Comparison of ENCODE assay signal across 8 mouse cellular contexts in genomic region chr4:107177506-107177905, GRCm38 (mm10). TPM values are rescaled to one million over a fixed set of nuclear protein-coding genes. Genes with fewer than 3 reads are reported as not detected.
A peak's percentile ranks its signal among the peaks of the same experiment; 100 is the strongest.
DNase-seq lines count a peak whose midpoint lies in the region; ATAC-seq and TF ChIP-seq lines count a peak whose summit lies in the region.

No protein-coding gene starts in this region.

- H3K4me1 ChIP-seq in forebrain, embryonic 13.5 days, result peaks cover 39% of the 10 kb centered on the region
- H3K4me1 ChIP-seq in liver, embryonic 12.5 days, result peaks cover 49% of the 10 kb centered on the region

- H3K79me3 ChIP-seq in C2C12 (ENCODE audit: low read depth), result peaks cover 29% of the 10 kb centered on the region

- WGBS in forebrain, embryonic 13.5 days, result 53% methylated on average over 11 of the region's 11 CpGs
- WGBS in liver, embryonic 12.5 days (ENCODE audit: insufficient replicate concordance), result 30% methylated on average over 11 of the region's 11 CpGs

- peaks cover 12% of the 10 kb centered on the region for H3K36me3 ChIP-seq in C2C12 (ENCODE audit: control insufficient read depth, insufficient read depth)
- peaks cover 20% of the 10 kb centered on the region for H3K36me3 ChIP-seq in forebrain, embryonic 13.5 days (ENCODE audit: poor library complexity, severe bottlenecking)
- H3K36me3 ChIP-seq in liver, embryonic 12.5 days, result peaks cover 43% of the 10 kb centered on the region

- peak overlapping the region; percentile 83 for H3K4me3 ChIP-seq in C2C12 (ENCODE audit: insufficient read depth, poor library complexity, severe bottlenecking)
- H3K4me3 ChIP-seq in forebrain, embryonic 13.5 days, result peak overlapping the region; percentile 79
- peak overlapping the region; percentile 97 for H3K4me3 ChIP-seq in liver, embryonic 12.5 days

- H3K27me3 ChIP-seq in C2C12 (ENCODE audit: control insufficient read depth, insufficient read depth, insufficient read length), result no peaks in the 10 kb centered on the region
- no peaks in the 10 kb centered on the region for H3K27me3 ChIP-seq in forebrain, embryonic 13.5 days
- no peaks in the 10 kb centered on the region for H3K27me3 ChIP-seq in liver, embryonic 12.5 days (replicated peaks)

- H3K4me2 ChIP-seq in forebrain, embryonic 13.5 days, result peak overlapping the region; percentile 63
- H3K4me2 ChIP-seq in liver, embryonic 12.5 days, result peak overlapping the region; percentile 83

- no peak for ATAC-seq in forebrain, embryonic 13.5 days
- no peak for ATAC-seq in liver, embryonic 12.5 days

- intact Hi-C loops in heart, postnatal 10 days (cut with DNase I), result loop anchor here (5.0 kb wide), 1 partner anchor 75 kb away; the partner anchor contains the start of genes Hspb11 and Lrrc42

- no peak for TF ChIP-seq CTCF in C2C12 (IDR thresholded peaks at IDR 0.05; ENCODE audit: control insufficient read depth, insufficient read depth, insufficient read length)

- peak overlapping the region; percentile 93 for H3K9ac ChIP-seq in forebrain, embryonic 13.5 days
- peak overlapping the region; percentile 96 for H3K9ac ChIP-seq in liver, embryonic 12.5 days

- H3ac ChIP-seq in C2C12 (ENCODE audit: control insufficient read depth, insufficient read length, low read depth), result no peak overlapping the region

- H3K27ac ChIP-seq in forebrain, embryonic 13.5 days, result peak overlapping the region; percentile 99
- H3K27ac ChIP-seq in liver, embryonic 12.5 days, result peak overlapping the region; percentile 97

- H3K79me2 ChIP-seq in C2C12 (ENCODE audit: control insufficient read depth, insufficient read depth), result peaks cover 50% of the 10 kb centered on the region

- no peaks in the 10 kb centered on the region for H3K9me3 ChIP-seq in forebrain, embryonic 13.5 days (replicated peaks)
- H3K9me3 ChIP-seq in liver, embryonic 12.5 days (replicated peaks), result no peaks in the 10 kb centered on the region

- DNase-seq in heart, adult 11 months, result peak; percentile 74
- DNase-seq in heart, postnatal 10 days, result no peak
- DNase-seq in thymus, postnatal 0 days (ENCODE audit: low spot score), result no peak
- no peak for DNase-seq in right cerebral cortex, adult 2 months (ENCODE audit: low spot score in 2 of 2)
- DNase-seq in ovary, adult 18-20 months (ENCODE audit: low spot score), result no peak

TF ChIP-seq in C2C12, 6 proteins besides CTCF, POLR2A, EP300 and RAD21:
- TF ChIP-seq USF1 (IDR thresholded peaks at IDR 0.05; ENCODE audit: low read depth) (no peak), CEBPB (IDR thresholded peaks at IDR 0.05; ENCODE audit: low read depth) (no peak), MYOD1 (IDR thresholded peaks at IDR 0.05; ENCODE audit: control insufficient read depth, insufficient read length, low read depth) (no peak), MAX (IDR thresholded peaks at IDR 0.05) (no peak), FOSL1 (IDR thresholded peaks at IDR 0.05; ENCODE audit: insufficient read depth, low read length, poor library complexity, severe bottlenecking) (no peak), MYOG (IDR thresholded peaks at IDR 0.05; ENCODE audit: control insufficient read depth, extremely low read depth, insufficient read length) (no peak)
TF ChIP-seq in C2C12: peak in this region for 0.

RNA-seq across cellular contexts. Expression of gene Tmem59, which starts 0.7 kb away (rescaled TPM):
- total RNA-seq in heart, postnatal 10 days (2021), result 100 to 1,000 TPM; 170 TPM
- 142 TPM for polyA plus RNA-seq in C2C12 (2012; fragmentation: generic; extraction: Trizol)
- polyA plus RNA-seq in forebrain, embryonic 13.5 days (2015; fragmentation: Nextera tagmentation; extraction: Ambion mirVana), result 335 and 337 TPM in 2 replicates
- polyA plus RNA-seq in liver, embryonic 12.5 days (2016; fragmentation: Nextera tagmentation; extraction: Ambion mirVana), result 159 and 165 TPM in 2 replicates
- 373 and 377 TPM in 2 replicates for polyA plus RNA-seq in thymus, postnatal 0 days (2015; fragmentation: Nextera tagmentation; extraction: Ambion mirVana)

RNA-seq across cellular contexts. Expression of gene Tceanc2, which starts 1.4 kb away (rescaled TPM):
- 10 to 100 TPM; 14.1 to 17.6 TPM for total RNA-seq in heart, postnatal 10 days (2021)
- polyA plus RNA-seq in C2C12 (2012; fragmentation: generic; extraction: Trizol), result 15.6 TPM
- 38.9 and 52.3 TPM in 2 replicates for polyA plus RNA-seq in forebrain, embryonic 13.5 days (2015; fragmentation: Nextera tagmentation; extraction: Ambion mirVana)
- polyA plus RNA-seq in liver, embryonic 12.5 days (2016; fragmentation: Nextera tagmentation; extraction: Ambion mirVana), result 11.8 and 13.8 TPM in 2 replicates
- 48.4 and 67.1 TPM in 2 replicates for polyA plus RNA-seq in thymus, postnatal 0 days (2015; fragmentation: Nextera tagmentation; extraction: Ambion mirVana)

RNA-seq across cellular contexts. Expression of gene Ldlrad1, which starts 31.5 kb away (rescaled TPM):
- total RNA-seq in heart, postnatal 10 days (2021), result not detected
- not detected for polyA plus RNA-seq in C2C12 (2012; fragmentation: generic; extraction: Trizol)
- not detected in 2 replicates for polyA plus RNA-seq in forebrain, embryonic 13.5 days (2015; fragmentation: Nextera tagmentation; extraction: Ambion mirVana)
- polyA plus RNA-seq in liver, embryonic 12.5 days (2016; fragmentation: Nextera tagmentation; extraction: Ambion mirVana), result not detected in 2 replicates
- 0.19 and 0.38 TPM in 2 replicates for polyA plus RNA-seq in thymus, postnatal 0 days (2015; fragmentation: Nextera tagmentation; extraction: Ambion mirVana)
